Mouse (Mus musculus) liver, postnatal 0 days (tissue): Measurements from ENCODE around the gene Ccdc14.

Source experiments
- CTCF ChIP-seq: sonication (generic); IDR thresholded peaks from 2 replicates; pipeline ENCODE4 v1.5.1; 2016; ENCODE audit warnings: antibody characterized with exemption, low read depth
- EP300 ChIP-seq: IDR thresholded peaks from 2 replicates; pipeline ENCODE4 v1.6.1; 2016; ENCODE audit warnings: antibody characterized with exemption, low read depth, mild to moderate bottlenecking

DNA sequence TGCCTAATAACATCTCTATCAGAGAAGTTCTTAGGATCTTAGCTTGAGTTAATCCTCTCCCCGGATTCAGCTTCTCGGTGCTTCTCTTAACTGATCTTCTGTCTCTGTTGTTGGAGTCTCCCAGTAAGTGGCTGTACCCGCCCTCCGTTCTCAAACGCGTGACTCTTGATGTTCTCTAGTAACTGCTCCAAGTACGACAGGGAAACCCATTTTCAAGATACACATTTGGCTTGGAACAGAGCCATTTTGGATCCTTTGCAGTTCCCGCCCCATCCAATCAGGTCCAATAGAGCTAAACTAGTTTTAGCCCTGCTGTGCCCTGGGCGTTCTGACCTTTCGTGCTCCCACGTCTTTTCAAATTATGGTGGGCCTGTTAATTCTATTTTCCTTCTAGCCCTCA, 740 bp downstream of the Ccdc14 start:
- no peak for TF ChIP-seq CTCF
- no peak for TF ChIP-seq EP300
